Mouse (Mus musculus): ENCODE results near the gene Exoc4. TPM values are rescaled to one million over a fixed set of nuclear protein-coding genes. Genes with fewer than 3 reads are reported as not detected.

Gene Exoc4
- polyA plus RNA-seq, 1 experiment from 2014 or later, result 59.2 TPM

- 87% methylated on average over 3 of the region's 3 CpGs for WGBS
- H3K27ac ChIP-seq (replicated peaks), result no peak overlapping the region
- peaks cover 13% of the 10 kb centered on the region; the same call in 1 of the 2 replicates for H3K4me1 ChIP-seq
- 0 out of 2 replicates have a peak, but pooled peaks cover 2% of the 10 kb centered on the region for H3K36me3 ChIP-seq
- H3K9me3 ChIP-seq, result no peaks in the 10 kb centered on the region
- ATAC-seq (ENCODE audit: low FRiP score, low read depth), result no peak
- H3K9ac ChIP-seq (replicated peaks), result no peak overlapping the region
- no peak overlapping the region for H3K4me3 ChIP-seq
- no peaks in the 10 kb centered on the region for H3K27me3 ChIP-seq
- H3K4me2 ChIP-seq (replicated peaks), result no peak overlapping the region
Measured at GRCm38 (mm10) chr6:33261606-33262005, 12.7 kb downstream of the Exoc4 start.

- Histone ChIP-seq H3K36me3 (0 out of 2 replicates have a peak, but pooled peaks cover 8% of the 10 kb centered on the region), H3K9ac (replicated peaks) (no peak overlapping the region), H3K4me2 (replicated peaks) (no peak overlapping the region), H3K4me1 (0 out of 2 replicates have a peak, but pooled peaks cover 7% of the 10 kb centered on the region), H3K27me3 (no peaks in the 10 kb centered on the region), H3K9me3 (no peaks in the 10 kb centered on the region), H3K27ac (replicated peaks) (no peak overlapping the region), H3K4me3 (no peak overlapping the region)
- WGBS, result 85% methylated on average over 5 of the region's 5 CpGs
- ATAC-seq (ENCODE audit: low FRiP score, low read depth), result no peak
Measured at GRCm38 (mm10) chr6:33263950-33264349, 15.1 kb downstream of the Exoc4 start.

- 0 out of 2 replicates have a peak, but pooled peaks cover 8% of the 10 kb centered on the region for H3K36me3 ChIP-seq
- H3K4me1 ChIP-seq, result 0 out of 2 replicates have a peak, but pooled peaks cover 7% of the 10 kb centered on the region
- no peak overlapping the region for H3K4me3 ChIP-seq
- no peak overlapping the region for H3K4me2 ChIP-seq (replicated peaks)
- ATAC-seq (ENCODE audit: low FRiP score, low read depth), result no peak
- WGBS, result 95% methylated on average over 2 of the region's 2 CpGs
- no peak overlapping the region for H3K27ac ChIP-seq (replicated peaks)
- H3K27me3 ChIP-seq, result no peaks in the 10 kb centered on the region
- no peak overlapping the region for H3K9ac ChIP-seq (replicated peaks)
- no peaks in the 10 kb centered on the region for H3K9me3 ChIP-seq
Measured at GRCm38 (mm10) chr6:33264388-33264787, 15.5 kb downstream of the Exoc4 start.

GRCm38 (mm10) chr6:33267571-33267970 is 18.7 kb downstream of the Exoc4 start:
- 0 out of 2 replicates have a peak, but pooled peaks cover 7% of the 10 kb centered on the region for H3K4me1 ChIP-seq
- 77% methylated on average over 6 of the region's 6 CpGs for WGBS

GRCm38 (mm10) chr6:33283523-33283922 is 34.6 kb downstream of the Exoc4 start:
- no peak for ATAC-seq (ENCODE audit: low FRiP score, low read depth)
- Histone ChIP-seq H3K4me1 (peaks cover 16% of the 10 kb centered on the region), H3K4me2 (replicated peaks) (no peak overlapping the region), H3K4me3 (no peak overlapping the region), H3K9ac (replicated peaks) (no peak overlapping the region), H3K27me3 (no peaks in the 10 kb centered on the region), H3K27ac (replicated peaks) (peak overlapping the region; percentile 61), H3K36me3 (no peaks in the 10 kb centered on the region), H3K9me3 (no peaks in the 10 kb centered on the region)
- WGBS, result 42% methylated on average over 3 of the region's 3 CpGs

More at GRCm38 (mm10) chr6:33267571-33267970, 18.7 kb downstream of the Exoc4 start:
- Histone ChIP-seq H3K36me3 (peaks cover 14% of the 10 kb centered on the region), H3K27ac (replicated peaks) (no peak overlapping the region), H3K9me3 (no peaks in the 10 kb centered on the region), H3K4me2 (replicated peaks) (no peak overlapping the region), H3K9ac (replicated peaks) (no peak overlapping the region), H3K4me3 (no peak overlapping the region), H3K27me3 (no peaks in the 10 kb centered on the region)
- no peak for ATAC-seq (ENCODE audit: low FRiP score, low read depth)

- Histone ChIP-seq H3K36me3 (no peaks in the 10 kb centered on the region), H3K4me1 (peaks cover 17% of the 10 kb centered on the region), H3K27me3 (no peaks in the 10 kb centered on the region), H3K4me2 (replicated peaks) (no peak overlapping the region), H3K9me3 (no peaks in the 10 kb centered on the region), H3K27ac (replicated peaks) (peak overlapping the region; percentile 61), H3K9ac (replicated peaks) (no peak overlapping the region), H3K4me3 (no peak overlapping the region)
- ATAC-seq (ENCODE audit: low FRiP score, low read depth), result no peak
- 73% methylated on average over 4 of the region's 4 CpGs for WGBS
Measured at GRCm38 (mm10) chr6:33283936-33284335, 35.1 kb downstream of the Exoc4 start.

- H3K9me3 ChIP-seq, result no peaks in the 10 kb centered on the region
- H3K36me3 ChIP-seq, result no peaks in the 10 kb centered on the region
- no peak for ATAC-seq (ENCODE audit: low FRiP score, low read depth)
- no peak overlapping the region for H3K9ac ChIP-seq (replicated peaks)
- peaks cover 13% of the 10 kb centered on the region for H3K4me1 ChIP-seq
- H3K27me3 ChIP-seq, result no peaks in the 10 kb centered on the region
- H3K4me3 ChIP-seq, result no peak overlapping the region
- 80% methylated on average over 6 of the region's 6 CpGs for WGBS
- H3K27ac ChIP-seq (replicated peaks), result no peak overlapping the region
- H3K4me2 ChIP-seq (replicated peaks), result no peak overlapping the region
Measured at GRCm38 (mm10) chr6:33286376-33286775, 37.5 kb downstream of the Exoc4 start.

- ATAC-seq (ENCODE audit: low FRiP score, low read depth), result no peak
- WGBS, result 78% methylated on average over 2 of the region's 2 CpGs
- Histone ChIP-seq H3K4me1 (peaks cover 5% of the 10 kb centered on the region), H3K4me3 (no peak overlapping the region), H3K9me3 (no peaks in the 10 kb centered on the region), H3K9ac (replicated peaks) (no peak overlapping the region), H3K4me2 (replicated peaks) (no peak overlapping the region), H3K27ac (replicated peaks) (no peak overlapping the region), H3K27me3 (no peaks in the 10 kb centered on the region), H3K36me3 (no peaks in the 10 kb centered on the region)
Measured at GRCm38 (mm10) chr6:33294626-33295025, 45.7 kb downstream of the Exoc4 start.

- Histone ChIP-seq H3K4me1 (peaks cover 5% of the 10 kb centered on the region), H3K27me3 (no peaks in the 10 kb centered on the region), H3K4me3 (no peak overlapping the region), H3K9me3 (no peaks in the 10 kb centered on the region), H3K9ac (replicated peaks) (no peak overlapping the region), H3K36me3 (no peaks in the 10 kb centered on the region), H3K27ac (replicated peaks) (no peak overlapping the region), H3K4me2 (replicated peaks) (no peak overlapping the region)
- ATAC-seq (ENCODE audit: low FRiP score, low read depth), result no peak
- 90% methylated on average over 3 of the region's 3 CpGs for WGBS
Measured at GRCm38 (mm10) chr6:33297566-33297965, 48.7 kb downstream of the Exoc4 start.

- no peak overlapping the region for H3K9ac ChIP-seq (replicated peaks)
- H3K4me3 ChIP-seq, result no peak overlapping the region
- no peak for ATAC-seq (ENCODE audit: low FRiP score, low read depth)
- 81% methylated on average over 1 of the region's 1 CpGs for WGBS
- H3K4me1 ChIP-seq, result peaks cover 5% of the 10 kb centered on the region
- H3K27ac ChIP-seq (replicated peaks), result no peak overlapping the region
- H3K4me2 ChIP-seq (replicated peaks), result no peak overlapping the region
- no peaks in the 10 kb centered on the region for H3K27me3 ChIP-seq
- no peaks in the 10 kb centered on the region for H3K36me3 ChIP-seq
- no peaks in the 10 kb centered on the region for H3K9me3 ChIP-seq
Measured at GRCm38 (mm10) chr6:33298768-33299167, 49.9 kb downstream of the Exoc4 start.

GRCm38 (mm10) chr6:33305996-33306395 is 57.1 kb downstream of the Exoc4 start:
- H3K9ac ChIP-seq (replicated peaks), result no peak overlapping the region
- no peak overlapping the region for H3K4me2 ChIP-seq (replicated peaks)
- H3K4me3 ChIP-seq, result no peak overlapping the region
- H3K36me3 ChIP-seq, result peaks cover 6% of the 10 kb centered on the region; the same call in 1 of the 2 replicates
- H3K27me3 ChIP-seq, result no peaks in the 10 kb centered on the region
- H3K9me3 ChIP-seq, result no peaks in the 10 kb centered on the region
- no peaks in the 10 kb centered on the region for H3K4me1 ChIP-seq
- H3K27ac ChIP-seq (replicated peaks), result 0 out of 2 replicates have a peak overlapping the region, but pooled peaks have one; percentile 3
- 64% methylated on average over 1 of the region's 1 CpGs for WGBS
- no peak for ATAC-seq (ENCODE audit: low FRiP score, low read depth)

- 84% methylated on average over 2 of the region's 2 CpGs for WGBS
- Histone ChIP-seq H3K27me3 (no peaks in the 10 kb centered on the region), H3K4me3 (no peak overlapping the region), H3K4me2 (replicated peaks) (no peak overlapping the region), H3K9ac (replicated peaks) (no peak overlapping the region), H3K4me1 (no peaks in the 10 kb centered on the region), H3K27ac (replicated peaks) (no peak overlapping the region), H3K9me3 (no peaks in the 10 kb centered on the region), H3K36me3 (peaks cover 6% of the 10 kb centered on the region; the same call in 1 of the 2 replicates)
- no peak for ATAC-seq (ENCODE audit: low FRiP score, low read depth)
Measured at GRCm38 (mm10) chr6:33308646-33309045, 59.8 kb downstream of the Exoc4 start.

GRCm38 (mm10) chr6:33310486-33310885 is 61.6 kb downstream of the Exoc4 start:
- Histone ChIP-seq H3K27me3 (no peaks in the 10 kb centered on the region), H3K4me1 (no peaks in the 10 kb centered on the region), H3K9me3 (no peaks in the 10 kb centered on the region), H3K4me2 (replicated peaks) (no peak overlapping the region), H3K27ac (replicated peaks) (no peak overlapping the region), H3K9ac (replicated peaks) (no peak overlapping the region), H3K4me3 (no peak overlapping the region), H3K36me3 (peaks cover 6% of the 10 kb centered on the region; the same call in 1 of the 2 replicates)
- WGBS, result 93% methylated on average over 1 of the region's 1 CpGs
- no peak for ATAC-seq (ENCODE audit: low FRiP score, low read depth)

All from midbrain, embryonic 12.5 days (tissue).